Mouse (Mus musculus) retina, adult 2 months (tissue): Measurements from ENCODE around the gene Olfr1269.

Experiments
- DNase-seq: peaks from one replicate; pipeline ENCODE4 v3.0.0-alpha.2; 2012; ENCODE audit warnings: low read depth, low spot score

Olfr1269 gene

DNA sequence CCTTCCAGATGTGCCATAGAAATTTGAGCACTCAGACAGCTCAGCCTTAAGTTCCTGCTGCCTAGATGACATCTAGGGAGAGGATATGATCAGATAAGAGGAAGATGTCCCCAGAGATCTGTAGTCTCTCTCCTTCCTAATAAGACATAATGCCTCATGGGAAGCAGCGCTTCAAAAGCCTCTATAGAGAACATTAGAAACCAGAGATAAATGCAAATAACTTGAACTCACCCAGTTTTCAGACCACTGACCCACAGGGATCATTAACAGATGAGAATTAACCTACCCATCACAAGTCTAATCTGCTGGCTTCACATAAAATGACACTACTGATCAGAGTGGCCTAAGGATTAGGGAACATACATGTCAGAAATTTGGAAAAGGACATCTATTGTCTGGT, at the start of gene Olfr1269:
TSS of gene Olfr1269 (minus strand) at position 101 of the 400 bp plus-strand sequence.
- no peak for DNase-seq

DNA sequence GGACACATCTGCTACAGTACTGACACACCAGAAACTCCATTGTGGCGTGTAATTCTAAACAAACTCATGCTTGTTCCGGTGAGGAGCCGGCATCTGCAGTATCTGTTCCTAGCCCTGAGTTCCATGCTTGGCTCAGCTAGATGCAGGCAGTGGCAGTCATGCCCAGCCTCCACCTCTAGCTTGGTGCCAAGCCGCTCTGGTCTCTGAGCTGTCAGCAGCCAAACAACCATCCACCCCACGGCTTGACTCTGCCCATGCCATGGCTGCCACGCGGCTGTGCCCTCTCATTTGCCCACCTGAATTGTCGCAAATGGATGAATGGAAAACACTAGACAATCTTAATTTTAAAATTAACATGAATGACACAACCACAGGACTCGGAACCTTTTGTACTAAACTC, 32.7 kb upstream of the Olfr1269 start:
- no peak for DNase-seq

DNA sequence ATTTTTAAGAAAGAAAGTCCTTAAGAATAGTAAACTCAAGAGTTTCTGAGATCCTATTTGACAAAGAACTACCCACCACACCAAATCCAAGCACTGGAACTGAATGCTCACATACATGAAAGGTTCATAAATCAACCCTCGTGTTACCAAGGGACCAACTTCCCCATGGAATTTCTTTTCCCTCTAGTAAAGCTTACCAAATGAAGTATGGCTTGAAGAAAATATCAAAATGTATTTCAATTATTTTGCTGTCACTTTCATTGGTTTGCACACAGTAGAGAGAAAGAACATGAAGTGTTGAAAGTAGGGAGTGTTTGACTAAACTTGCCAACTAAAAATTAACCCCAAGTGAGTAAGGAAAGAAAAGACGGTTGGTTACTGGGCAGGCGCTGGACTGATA, 31.8 kb upstream of the Olfr1269 start, which contains the start of gene Olfr1270:
TSS of gene Olfr1270 (minus strand) at position 101 of the 400 bp plus-strand sequence.
- no peak for DNase-seq

DNA sequence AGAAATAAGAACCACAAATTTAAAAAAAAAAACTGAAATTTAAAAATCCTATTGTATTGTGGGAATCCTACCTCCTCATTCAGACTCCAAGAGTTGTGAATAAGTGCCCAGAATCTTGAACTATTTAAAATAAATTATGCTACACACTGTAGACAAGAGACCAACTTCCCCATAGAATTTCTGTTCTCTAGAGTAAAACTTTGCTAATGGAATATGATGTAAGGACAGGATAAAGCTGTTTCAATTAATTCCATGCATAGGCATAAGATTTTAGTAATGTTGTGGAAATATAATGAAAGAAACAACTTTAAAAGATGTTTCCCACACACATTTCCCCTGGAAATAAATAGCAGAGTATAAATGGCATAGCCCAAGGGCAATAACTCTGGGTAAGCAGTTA, 21.0 kb upstream of the Olfr1269 start, which contains the start of gene Olfr32:
TSS of gene Olfr32 (minus strand) at position 101 of the 400 bp plus-strand sequence.
- no peak for DNase-seq

DNA sequence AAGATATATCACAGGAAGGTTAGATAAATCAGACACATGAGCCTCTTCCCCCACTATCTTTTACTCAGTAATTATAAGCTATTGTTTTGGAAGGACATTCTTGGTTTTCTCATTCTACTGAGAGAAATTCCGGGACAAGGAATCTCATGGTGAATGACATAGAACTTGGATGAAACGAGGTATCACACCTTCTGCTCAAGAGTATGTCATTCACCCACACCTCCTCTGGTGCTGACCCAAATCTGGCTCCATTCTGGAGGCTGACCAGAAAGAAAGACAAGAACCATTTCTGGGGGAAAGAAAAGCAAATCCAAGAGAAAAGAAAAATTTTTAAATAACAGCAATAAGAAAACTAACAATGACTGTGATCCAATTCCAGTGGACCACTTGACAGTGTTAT, 51.1 kb downstream of the Olfr1269 start:
- DNase-seq = no peak
